Mouse (Mus musculus): ENCODE measurements around the gene Bcar3.

Bcar3 gene

GRCm38 (mm10) chr3:122337992-122338391 is 44.1 kb downstream of the Bcar3 start:
- DNase-seq (ENCODE audit: low spot score in 2 of 2) = no peak

GRCm38 (mm10) chr3:122338897-122339296 is 45.0 kb downstream of the Bcar3 start:
- no peak for DNase-seq (ENCODE audit: low spot score in 2 of 2)

- no peak for DNase-seq (ENCODE audit: low spot score in 2 of 2)
Observed at GRCm38 (mm10) chr3:122340135-122341068, 46.5 kb downstream of the Bcar3 start.

GRCm38 (mm10) chr3:122343437-122343853 is 49.5 kb downstream of the Bcar3 start:
- DNase-seq (ENCODE audit: low spot score in 2 of 2) = no peak

GRCm38 (mm10) chr3:122344350-122344749 is 50.4 kb downstream of the Bcar3 start:
- no peak for DNase-seq (ENCODE audit: low spot score in 2 of 2)

- DNase-seq (ENCODE audit: low spot score in 2 of 2) = no peak
Observed at GRCm38 (mm10) chr3:122345977-122346472, 52.1 kb downstream of the Bcar3 start.

GRCm38 (mm10) chr3:122346600-122346999 is 52.7 kb downstream of the Bcar3 start:
- no peak for DNase-seq (ENCODE audit: low spot score in 2 of 2)

GRCm38 (mm10) chr3:122348677-122349076 is 54.7 kb downstream of the Bcar3 start:
- DNase-seq (ENCODE audit: low spot score in 2 of 2) = no peak

GRCm38 (mm10) chr3:122352801-122353200 is 58.9 kb downstream of the Bcar3 start:
- DNase-seq (ENCODE audit: low spot score in 2 of 2) = no peak

GRCm38 (mm10) chr3:122359426-122359825 is 65.5 kb downstream of the Bcar3 start:
- DNase-seq (ENCODE audit: low spot score in 2 of 2) = no peak

GRCm38 (mm10) chr3:122359954-122360353 is 66.0 kb downstream of the Bcar3 start:
- DNase-seq (ENCODE audit: low spot score in 2 of 2) = no peak

GRCm38 (mm10) chr3:122360721-122361138 is 66.8 kb downstream of the Bcar3 start:
- no peak for DNase-seq (ENCODE audit: low spot score in 2 of 2)

- no peak for DNase-seq (ENCODE audit: low spot score in 2 of 2)
Observed at GRCm38 (mm10) chr3:122362719-122363118, 68.8 kb downstream of the Bcar3 start.

- no peak for DNase-seq (ENCODE audit: low spot score in 2 of 2)
Observed at GRCm38 (mm10) chr3:122364565-122364964, 70.6 kb downstream of the Bcar3 start.

GRCm38 (mm10) chr3:122365326-122365725 is 71.4 kb downstream of the Bcar3 start:
- no peak for DNase-seq (ENCODE audit: low spot score in 2 of 2)

- DNase-seq (ENCODE audit: low spot score in 2 of 2) = no peak
Observed at GRCm38 (mm10) chr3:122371646-122372341, 77.9 kb downstream of the Bcar3 start.

GRCm38 (mm10) chr3:122372617-122373016 is 78.7 kb downstream of the Bcar3 start:
- no peak for DNase-seq (ENCODE audit: low spot score in 2 of 2)

GRCm38 (mm10) chr3:122376011-122376410 is 82.1 kb downstream of the Bcar3 start:
- DNase-seq (ENCODE audit: low spot score in 2 of 2) = no peak

GRCm38 (mm10) chr3:122376412-122376831 is 82.5 kb downstream of the Bcar3 start:
- no peak for DNase-seq (ENCODE audit: low spot score in 2 of 2)

GRCm38 (mm10) chr3:122376841-122377464 is 83.0 kb downstream of the Bcar3 start:
- DNase-seq (ENCODE audit: low spot score in 2 of 2) = no peak

- DNase-seq (ENCODE audit: low spot score in 2 of 2) = no peak
Observed at GRCm38 (mm10) chr3:122378634-122379033, 84.7 kb downstream of the Bcar3 start.

- DNase-seq (ENCODE audit: low spot score in 2 of 2) = no peak
Observed at GRCm38 (mm10) chr3:122380776-122381175, 86.8 kb downstream of the Bcar3 start.
